Mouse (Mus musculus) embryonic facial prominence, embryonic 11.5 days (tissue): ENCODE measurements around the gene Cdkl3. TPM values are rescaled to one million over a fixed set of nuclear protein-coding genes. Genes with fewer than 3 reads are reported as not detected.

ENCODE experiments used
- ATAC-seq: fragments of 200-750 bp; cut with Nextera tagmentation; replicated peaks from 2 replicates; pipeline ENCODE4 v1.8.0; 2017; ENCODE audit warnings: low read depth; ENCODE audit not compliant: insufficient number of reproducible peaks, low FRiP score, low TSS enrichment
- DNase-seq: peaks from one replicate; pipeline ENCODE4 v3.0.0-alpha.2; 2015; ENCODE audit warnings: low spot score
- H3K27ac ChIP-seq: fragments of 300-500 bp; sonication (generic); replicated peaks from 2 replicates; pipeline ENCODE4 v1.5.1; 2014; ENCODE audit warnings: mild to moderate bottlenecking, low read depth, low read length, control low read depth
- H3K27me3 ChIP-seq: fragments of 300-500 bp; sonication (generic); 2 replicates; pipeline ENCODE4 v1.6.1; 2014; ENCODE audit warnings: mild to moderate bottlenecking, low read length, moderate library complexity, mixed read lengths; ENCODE audit not compliant: control insufficient read depth, insufficient read depth
- H3K36me3 ChIP-seq: fragments of 300-500 bp; sonication (generic); replicated peaks from 2 replicates; pipeline ENCODE4 v1.6.1; 2014; ENCODE audit warnings: low read depth, mild to moderate bottlenecking, low read length, moderate library complexity, mixed read lengths; ENCODE audit not compliant: control insufficient read depth, insufficient read depth
- H3K4me1 ChIP-seq: fragments of 300-500 bp; sonication (generic); 2 replicates; pipeline ENCODE4 v1.6.1; 2014; ENCODE audit warnings: low read length, mixed read lengths; ENCODE audit not compliant: control insufficient read depth, insufficient read depth
- H3K4me2 ChIP-seq: fragments of 300-500 bp; sonication (generic); 2 replicates; pipeline ENCODE4 v1.6.1; 2014; ENCODE audit warnings: low read depth, mild to moderate bottlenecking, control low read depth, low read length, moderate library complexity
- H3K4me3 ChIP-seq: fragments of 300-500 bp; sonication (generic); 2 replicates; pipeline ENCODE4 v1.5.1; 2014; ENCODE audit warnings: low read depth, low read length, control low read depth
- H3K9ac ChIP-seq: fragments of 300-500 bp; sonication (generic); replicated peaks from 2 replicates; pipeline ENCODE4 v1.6.1; 2014; ENCODE audit warnings: mild to moderate bottlenecking, control low read depth, low read length
- H3K9me3 ChIP-seq: fragments of 300-500 bp; sonication (generic); replicated peaks from 2 replicates; pipeline ENCODE4 v1.6.1; 2016; ENCODE audit warnings: mild to moderate bottlenecking, low read length, inconsistent platforms, mixed read lengths; ENCODE audit not compliant: control insufficient read depth
- WGBS: fragments of 180-500 bp; shearing (Covaris S2); extraction: QIAGEN DNeasy Blood & Tissue Kit; methylation state at CpG from one replicate; pipeline ENCODE4 v1.1.7; 2014; 5-methylcytosine and 5-hydroxymethylcytosine counted together
- polyA plus RNA-seq: library from polyadenylated mRNA; unstranded; fragments of >200 nt; fragmentation: Nextera tagmentation; extraction: Ambion mirVana; gene quantifications from 2 replicates; pipeline ENCODE4 v1.2.1, GENCODE M21; 2014

The Cdkl3 gene
- 9.4 and 9.5 TPM in 2 replicates for polyA plus RNA-seq

DNA sequence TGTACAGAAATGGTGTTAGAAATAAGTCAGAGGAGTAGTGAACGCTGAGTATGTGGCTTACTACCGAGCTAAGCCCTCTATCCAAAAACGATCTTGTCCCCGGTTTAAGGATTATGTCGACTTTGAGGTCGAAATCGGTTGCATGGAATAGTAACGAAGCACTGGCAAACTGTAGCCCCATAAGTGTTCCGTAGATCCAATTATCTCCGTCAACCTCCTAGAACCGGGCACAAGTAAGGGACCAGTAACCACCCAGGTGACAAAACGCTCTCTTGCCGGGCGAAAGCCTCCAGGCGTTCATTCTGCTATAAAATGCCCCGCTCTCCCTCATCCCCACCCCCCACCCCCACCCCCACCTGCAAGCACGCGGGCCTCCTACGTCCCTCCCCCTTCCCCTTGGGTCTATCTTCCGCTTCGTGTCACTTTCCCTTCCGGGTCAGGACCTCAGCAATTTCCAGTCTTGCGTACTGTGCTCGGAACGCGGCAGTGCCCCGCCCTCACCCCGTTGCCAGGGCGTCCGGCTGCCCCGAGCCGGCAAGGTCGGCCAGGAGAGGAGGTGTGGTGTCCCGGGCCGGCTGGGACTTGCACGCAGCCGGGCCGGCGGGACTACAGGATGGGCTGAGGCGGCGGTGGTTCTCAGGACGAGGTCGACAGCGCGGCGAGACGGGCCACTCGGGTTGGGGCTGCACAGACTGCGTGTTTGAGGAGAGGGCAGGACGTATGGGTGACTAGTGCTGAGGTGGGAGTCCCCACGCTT lies at the start of gene Cdkl3:
Gene Cdkl3 (plus strand): TSS at position 450 of the 757 bp plus-strand sequence.
- under 1% methylated on average over 51 of the region's 51 CpGs for WGBS
- ATAC-seq: peak; percentile 88
- DNase-seq: peak; percentile 97
- H3K9me3 ChIP-seq: no peaks in the 10 kb centered on the region
- H3K27me3 ChIP-seq: no peaks in the 10 kb centered on the region
- H3K36me3 ChIP-seq: no peaks in the 10 kb centered on the region
- peak within 1 kb of the TSS; percentile 84 for H3K4me3 ChIP-seq
- peak within 1 kb of the TSS; percentile 90 for H3K9ac ChIP-seq
- H3K27ac ChIP-seq: peak within 1 kb of the TSS; percentile 85
- no peaks in the 10 kb centered on the region for H3K4me1 ChIP-seq
- H3K4me2 ChIP-seq: peak within 1 kb of the TSS; percentile 60

DNA sequence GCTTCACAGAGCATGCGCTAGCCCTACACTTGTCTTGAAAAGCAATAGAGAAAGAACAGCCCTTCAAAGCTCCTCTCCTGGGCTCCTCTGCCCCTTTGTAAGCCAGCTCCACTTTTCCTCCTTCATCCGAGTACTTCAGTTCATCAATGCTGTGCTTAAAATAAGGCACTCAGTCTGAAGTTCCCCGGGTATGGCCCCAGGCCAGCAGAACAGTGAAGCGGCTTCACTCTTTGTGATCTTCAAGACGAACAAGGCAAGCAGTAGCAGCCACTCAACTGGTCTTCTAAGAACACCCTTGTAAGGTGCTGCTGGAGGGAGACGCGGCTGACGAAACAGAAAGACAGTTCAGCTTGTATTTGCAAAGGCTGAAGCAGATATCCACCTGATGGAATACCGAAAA lies 47.9 kb upstream of the Cdkl3 start:
- Histone ChIP-seq H3K27ac (no peak overlapping the region), H3K9me3 (no peaks in the 10 kb centered on the region), H3K36me3 (no peaks in the 10 kb centered on the region), H3K4me2 (no peak overlapping the region), H3K27me3 (no peaks in the 10 kb centered on the region), H3K4me3 (no peak overlapping the region), H3K4me1 (no peaks in the 10 kb centered on the region), H3K9ac (no peak overlapping the region)
- DNase-seq (no peak), ATAC-seq (no peak)
- 68% methylated on average over 9 of the region's 9 CpGs for WGBS

DNA sequence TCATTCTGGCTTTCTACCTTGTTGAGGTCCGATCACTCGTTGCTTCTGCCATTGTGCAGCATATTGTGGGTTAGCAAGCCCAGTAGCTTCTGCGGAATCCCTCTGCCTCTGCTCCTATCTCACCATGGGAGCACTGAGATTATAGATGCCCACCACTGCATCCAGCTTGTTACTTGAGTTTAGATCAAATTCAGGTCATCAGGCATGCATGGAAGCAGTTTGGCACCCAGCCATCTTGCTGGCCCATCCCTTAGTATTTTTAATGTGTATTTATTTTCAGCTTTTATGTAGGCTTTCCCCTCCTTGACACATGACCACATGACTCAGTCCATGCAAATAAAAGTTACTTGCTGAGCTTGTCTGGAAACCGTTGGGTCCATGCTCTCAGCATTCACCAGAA lies 46.3 kb upstream of the Cdkl3 start:
- 92% methylated on average over 4 of the region's 4 CpGs for WGBS
- no peaks in the 10 kb centered on the region for H3K36me3 ChIP-seq
- no peak overlapping the region for H3K4me3 ChIP-seq
- H3K27ac ChIP-seq: no peak overlapping the region
- H3K27me3 ChIP-seq: no peaks in the 10 kb centered on the region
- no peak overlapping the region for H3K9ac ChIP-seq
- no peak for ATAC-seq
- H3K4me1 ChIP-seq: no peaks in the 10 kb centered on the region
- no peak for DNase-seq
- no peak overlapping the region for H3K4me2 ChIP-seq
- no peaks in the 10 kb centered on the region for H3K9me3 ChIP-seq

DNA sequence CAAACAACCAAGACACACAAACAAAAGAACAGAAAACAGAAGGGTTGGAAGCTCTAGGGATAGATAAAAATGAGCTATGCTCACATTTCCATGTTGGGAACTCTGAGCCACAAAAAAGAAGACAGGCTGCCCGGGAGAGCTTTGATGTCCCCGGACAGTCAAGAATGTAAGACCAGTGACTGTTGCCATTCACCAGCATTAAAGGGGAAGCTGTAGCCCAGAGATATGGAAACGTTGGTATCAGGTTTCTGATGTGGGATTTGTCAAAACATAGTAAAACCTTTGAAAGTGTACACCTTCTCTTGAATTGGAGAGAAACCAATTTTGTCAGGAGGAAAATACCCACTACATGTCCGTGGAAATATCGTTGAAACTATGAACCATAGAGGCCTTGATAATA lies 44.5 kb upstream of the Cdkl3 start:
- Histone ChIP-seq H3K4me3 (no peak overlapping the region), H3K27ac (no peak overlapping the region), H3K27me3 (no peaks in the 10 kb centered on the region), H3K9me3 (no peaks in the 10 kb centered on the region), H3K4me2 (no peak overlapping the region), H3K4me1 (no peaks in the 10 kb centered on the region), H3K36me3 (no peaks in the 10 kb centered on the region), H3K9ac (no peak overlapping the region)
- WGBS: 78% methylated on average over 5 of the region's 5 CpGs
- ATAC-seq (no peak), DNase-seq (no peak)

DNA sequence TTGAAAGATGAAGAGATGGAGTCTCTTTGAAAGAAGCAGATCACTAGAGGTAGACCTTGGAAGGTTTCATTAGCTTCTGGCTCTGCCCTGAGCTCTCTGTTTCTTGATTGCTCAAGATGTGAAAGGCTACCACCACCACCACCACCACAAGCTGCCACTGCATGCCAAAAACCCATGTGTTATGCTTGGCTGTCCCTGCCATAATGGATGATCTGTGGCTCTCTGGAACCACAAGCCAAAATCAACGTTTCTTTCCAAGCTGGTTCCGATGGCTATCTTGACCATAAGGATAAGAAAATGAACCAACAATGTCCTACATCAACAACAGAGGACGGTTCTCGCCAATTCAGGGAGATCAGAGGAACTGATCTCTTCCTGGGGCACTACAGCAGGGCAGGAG lies 44.0 kb upstream of the Cdkl3 start:
- no peaks in the 10 kb centered on the region for H3K36me3 ChIP-seq
- no peak overlapping the region for H3K4me3 ChIP-seq
- H3K9me3 ChIP-seq: no peaks in the 10 kb centered on the region
- H3K27me3 ChIP-seq: no peaks in the 10 kb centered on the region
- 89% methylated on average over 4 of the region's 4 CpGs for WGBS
- H3K27ac ChIP-seq: no peak overlapping the region
- DNase-seq (no peak), ATAC-seq (no peak)
- H3K4me1 ChIP-seq: no peaks in the 10 kb centered on the region
- no peak overlapping the region for H3K4me2 ChIP-seq
- no peak overlapping the region for H3K9ac ChIP-seq

DNA sequence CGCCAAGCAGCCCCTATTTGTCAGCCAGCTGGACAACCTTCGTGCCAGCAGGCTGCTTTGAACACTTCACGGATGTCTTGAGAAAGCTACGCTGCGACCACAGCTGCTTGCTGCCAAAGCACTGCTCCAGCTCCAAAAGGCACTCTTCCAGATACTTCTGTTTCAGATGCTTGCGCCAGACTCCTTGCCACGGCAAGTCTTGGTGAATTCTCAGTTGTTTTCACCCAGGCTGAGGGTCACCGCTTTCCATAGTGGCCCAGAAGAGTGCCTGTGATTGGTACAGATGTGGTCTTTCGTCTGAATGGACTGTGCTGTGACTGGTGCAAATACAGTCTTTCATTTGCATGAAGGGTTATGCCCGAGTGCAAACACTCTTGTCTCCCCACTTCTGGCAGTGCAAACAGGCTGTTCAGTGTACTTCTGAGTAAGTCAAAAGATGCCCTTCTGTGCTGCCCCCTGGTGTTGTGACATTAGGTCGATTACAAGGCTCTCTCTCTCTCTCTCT lies 43.0 kb upstream of the Cdkl3 start:
- Histone ChIP-seq H3K4me2 (no peak overlapping the region), H3K4me1 (no peaks in the 10 kb centered on the region)
- DNase-seq: no peak

DNA sequence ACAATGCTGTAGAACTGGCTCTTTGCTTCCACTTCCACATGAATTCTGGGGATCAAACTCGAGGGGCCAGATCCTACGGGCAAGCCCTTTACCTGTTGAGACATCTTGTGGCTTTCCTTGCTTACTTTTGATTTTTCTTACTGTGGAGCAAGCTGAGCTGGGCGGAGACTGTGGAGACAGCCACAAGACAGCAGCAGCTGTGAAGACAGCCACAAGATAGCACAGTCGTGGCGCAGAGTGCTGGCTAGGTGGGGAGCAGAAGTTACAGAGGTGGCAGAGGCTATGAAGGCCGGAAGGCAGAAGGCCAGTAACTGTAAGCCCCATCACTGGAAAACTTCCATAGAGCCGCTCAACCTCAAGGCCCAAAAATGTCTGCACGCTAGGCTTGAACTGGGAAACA lies 42.3 kb upstream of the Cdkl3 start:
- Histone ChIP-seq H3K36me3 (no peaks in the 10 kb centered on the region), H3K9ac (no peak overlapping the region), H3K9me3 (no peaks in the 10 kb centered on the region), H3K27ac (no peak overlapping the region), H3K4me2 (no peak overlapping the region), H3K4me3 (no peak overlapping the region), H3K4me1 (no peaks in the 10 kb centered on the region), H3K27me3 (no peaks in the 10 kb centered on the region)
- WGBS: 87% methylated on average over 8 of the region's 8 CpGs
- ATAC-seq: no peak
- DNase-seq: no peak

More for the DNA sequence above, 43.0 kb upstream of the Cdkl3 start:
- no peak for ATAC-seq
- no peak overlapping the region for H3K9ac ChIP-seq
- no peaks in the 10 kb centered on the region for H3K27me3 ChIP-seq
- 68% methylated on average over 11 of the region's 11 CpGs for WGBS
- H3K36me3 ChIP-seq: no peaks in the 10 kb centered on the region
- no peaks in the 10 kb centered on the region for H3K9me3 ChIP-seq
- H3K27ac ChIP-seq: no peak overlapping the region
- H3K4me3 ChIP-seq: no peak overlapping the region

DNA sequence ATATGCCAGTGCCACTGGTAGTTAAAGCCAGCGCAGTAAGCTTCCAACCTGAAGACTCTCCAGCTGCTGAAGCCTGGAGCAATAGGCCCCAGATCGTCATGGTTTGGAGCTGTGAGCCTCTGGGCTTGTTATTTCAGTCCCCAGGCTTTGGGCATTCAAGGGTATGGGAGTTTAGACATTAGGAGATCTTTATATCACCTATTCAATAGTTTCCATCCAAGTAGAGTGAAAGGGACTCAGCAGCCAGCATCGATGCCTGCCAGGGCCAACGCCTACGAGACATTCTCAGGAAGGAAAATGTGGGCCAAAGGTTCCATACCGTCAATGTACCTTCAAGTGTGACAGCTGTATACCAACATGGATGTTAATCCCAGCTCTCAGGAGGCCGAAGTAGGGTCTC lies 41.7 kb upstream of the Cdkl3 start:
- H3K9ac ChIP-seq: no peak overlapping the region
- H3K27me3 ChIP-seq: no peaks in the 10 kb centered on the region
- no peak overlapping the region for H3K4me3 ChIP-seq
- H3K27ac ChIP-seq: no peak overlapping the region
- no peak overlapping the region for H3K4me2 ChIP-seq
- DNase-seq (no peak), ATAC-seq (no peak)
- no peaks in the 10 kb centered on the region for H3K4me1 ChIP-seq
- H3K9me3 ChIP-seq: no peaks in the 10 kb centered on the region
- no peaks in the 10 kb centered on the region for H3K36me3 ChIP-seq
- 90% methylated on average over 7 of the region's 7 CpGs for WGBS
